Mouse (Mus musculus): Measurements from ENCODE around the gene Mrgpra6. TPM values are rescaled to one million over a fixed set of nuclear protein-coding genes. Genes with fewer than 3 reads are reported as not detected.

Gene Mrgpra6
- polyA plus RNA-seq, 1 experiment, result not detected

DNA sequence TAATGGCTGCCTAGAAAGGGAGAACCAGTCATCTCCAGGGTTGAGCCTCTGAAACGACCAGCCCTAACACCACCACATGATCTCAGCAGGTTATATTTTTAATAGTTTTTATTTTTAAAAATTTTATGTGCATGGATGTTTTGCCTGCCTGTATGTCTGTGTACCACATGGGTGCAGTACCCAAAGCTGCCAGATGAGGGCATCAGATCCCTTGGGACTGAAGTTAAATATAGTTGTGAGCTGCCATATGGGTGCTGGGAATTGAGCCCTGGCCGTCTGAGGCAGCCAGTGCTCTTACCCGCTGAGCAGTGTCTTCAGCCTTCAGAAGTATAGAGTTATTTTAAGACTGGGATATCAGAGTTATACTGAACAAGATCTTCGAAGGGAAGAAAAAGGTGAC, 49.3 kb downstream of the Mrgpra6 start:
- 88% methylated on average over 4 of the region's 4 CpGs for WGBS
- no peak overlapping the region for H3K27ac ChIP-seq (ENCODE audit: insufficient read depth, low read depth, low read length)
- TF ChIP-seq CTCF (IDR thresholded peaks at IDR 0.05; ENCODE audit: insufficient read depth, low read depth, low read length) (no peak), POLR2A (IDR thresholded peaks at IDR 0.05; ENCODE audit: insufficient read depth, low read depth, low read length) (no peak)

DNA sequence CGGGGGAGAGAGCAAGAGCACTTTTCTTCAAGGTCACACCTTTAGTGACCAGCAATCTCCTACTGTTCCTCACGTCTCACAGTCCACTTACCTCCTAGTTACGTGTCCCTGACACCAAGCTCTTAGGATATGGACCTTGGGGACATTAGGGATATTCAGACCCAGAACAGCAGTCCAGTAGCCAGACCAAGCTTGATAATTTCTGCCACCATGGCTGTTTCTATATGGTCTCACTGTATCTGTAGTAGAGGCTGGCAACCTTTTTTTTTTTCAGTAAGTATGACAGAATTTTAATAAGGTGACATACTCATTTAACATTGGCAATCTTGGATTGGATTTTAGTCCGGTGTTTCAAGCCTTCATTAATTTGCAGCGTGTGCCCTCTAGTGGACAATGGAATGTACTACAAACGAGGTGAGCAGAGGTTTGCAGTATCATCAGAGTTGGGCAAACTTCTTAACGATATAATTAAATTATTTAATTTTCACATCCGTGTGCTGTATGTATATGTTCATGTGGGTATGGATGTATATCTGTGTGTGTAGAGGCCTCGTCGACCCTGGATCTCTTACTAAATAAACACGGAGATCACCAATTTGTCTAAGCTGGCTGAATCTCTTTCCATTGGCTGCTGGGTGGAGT, 54.2 kb downstream of the Mrgpra6 start:
- no peak for TF ChIP-seq POLR2A (IDR thresholded peaks at IDR 0.05; ENCODE audit: insufficient read depth, low read depth, low read length)
- Histone ChIP-seq H3K4me3 (ENCODE audit: insufficient read depth, low read depth, low read length) (no peak overlapping the region), H3K4me1 (ENCODE audit: control insufficient read depth, insufficient read depth, low read length) (no peaks in the 10 kb centered on the region), H3K27ac (ENCODE audit: insufficient read depth, low read depth, low read length) (no peak overlapping the region)
- 13% methylated on average over 11 of the region's 11 CpGs for WGBS

More for the DNA sequence above, 49.3 kb downstream of the Mrgpra6 start:
- Histone ChIP-seq H3K4me1 (ENCODE audit: control insufficient read depth, insufficient read depth, low read length) (no peaks in the 10 kb centered on the region), H3K4me3 (ENCODE audit: insufficient read depth, low read depth, low read length) (no peak overlapping the region)

DNA sequence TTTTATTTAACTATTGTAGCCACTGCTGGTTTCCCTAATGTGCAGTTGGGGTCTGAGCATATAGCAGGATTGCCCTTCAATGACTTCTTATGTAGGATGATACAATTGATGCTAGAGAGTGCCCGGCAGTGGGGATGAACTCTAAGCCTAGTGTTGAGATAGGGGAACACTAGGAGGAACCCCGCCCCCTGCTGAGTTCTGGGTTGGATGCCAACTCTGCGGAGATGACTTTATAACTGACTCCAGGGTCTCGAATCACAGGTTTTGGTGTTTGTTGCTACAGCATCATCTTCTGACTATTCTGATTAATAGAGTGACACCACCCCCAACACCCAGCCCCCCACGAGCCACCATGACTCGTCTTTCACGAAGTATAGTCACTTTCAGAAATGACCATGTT, 56.4 kb downstream of the Mrgpra6 start:
- 75% methylated on average over 7 of the region's 7 CpGs for WGBS
- Histone ChIP-seq H3K4me3 (ENCODE audit: insufficient read depth, low read depth, low read length) (no peak overlapping the region), H3K27ac (ENCODE audit: insufficient read depth, low read depth, low read length) (no peak overlapping the region), H3K4me1 (ENCODE audit: control insufficient read depth, insufficient read depth, low read length) (no peaks in the 10 kb centered on the region)
- no peak for TF ChIP-seq POLR2A (IDR thresholded peaks at IDR 0.05; ENCODE audit: insufficient read depth, low read depth, low read length)
- TF ChIP-seq CTCF (IDR thresholded peaks at IDR 0.05; ENCODE audit: insufficient read depth, low read depth, low read length), result no peak

DNA sequence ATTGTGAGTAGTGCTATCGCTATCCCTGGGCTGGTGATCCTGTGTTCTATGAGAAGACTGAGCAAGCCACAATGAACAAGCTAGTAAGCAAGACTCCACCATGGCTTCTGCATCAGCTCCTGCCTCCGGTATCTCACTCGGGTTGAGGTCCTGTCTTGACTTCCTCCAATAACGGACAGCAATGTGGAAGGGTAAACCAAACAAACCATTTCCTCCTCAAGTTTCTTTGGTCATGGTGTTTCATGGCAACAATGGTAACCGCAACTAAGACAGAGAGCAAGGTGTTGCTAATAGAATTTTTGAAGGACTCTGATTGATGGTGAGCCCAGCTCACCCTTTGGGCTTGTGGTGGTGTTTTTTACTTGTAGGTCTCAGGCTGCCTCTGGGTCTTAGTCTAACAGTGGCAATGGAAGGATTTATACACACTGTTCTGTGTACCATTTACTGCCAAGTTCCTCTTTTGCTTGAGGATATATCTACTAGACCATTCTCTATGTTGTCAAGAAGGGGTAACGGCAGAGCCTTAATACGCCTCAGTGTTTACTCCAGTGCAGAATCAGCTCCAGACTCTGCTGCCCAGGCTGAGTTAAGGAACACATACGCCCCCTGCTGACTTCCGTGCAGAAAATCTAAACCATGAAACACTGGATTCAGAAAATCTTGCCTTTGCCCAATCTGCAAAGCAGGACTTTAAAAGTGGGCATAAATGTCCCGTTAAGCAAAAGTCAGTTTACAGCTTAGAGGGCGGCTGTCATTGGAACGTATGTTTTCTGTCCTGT, 58.5 kb downstream of the Mrgpra6 start:
- WGBS, result 53% methylated on average over 12 of the region's 12 CpGs
- TF ChIP-seq POLR2A (IDR thresholded peaks at IDR 0.05; ENCODE audit: insufficient read depth, low read depth, low read length) (no peak), CTCF (IDR thresholded peaks at IDR 0.05; ENCODE audit: insufficient read depth, low read depth, low read length) (no peak)
- Histone ChIP-seq H3K27ac (ENCODE audit: insufficient read depth, low read depth, low read length) (no peak overlapping the region), H3K4me1 (ENCODE audit: control insufficient read depth, insufficient read depth, low read length) (no peaks in the 10 kb centered on the region), H3K4me3 (ENCODE audit: insufficient read depth, low read depth, low read length) (no peak overlapping the region)

DNA sequence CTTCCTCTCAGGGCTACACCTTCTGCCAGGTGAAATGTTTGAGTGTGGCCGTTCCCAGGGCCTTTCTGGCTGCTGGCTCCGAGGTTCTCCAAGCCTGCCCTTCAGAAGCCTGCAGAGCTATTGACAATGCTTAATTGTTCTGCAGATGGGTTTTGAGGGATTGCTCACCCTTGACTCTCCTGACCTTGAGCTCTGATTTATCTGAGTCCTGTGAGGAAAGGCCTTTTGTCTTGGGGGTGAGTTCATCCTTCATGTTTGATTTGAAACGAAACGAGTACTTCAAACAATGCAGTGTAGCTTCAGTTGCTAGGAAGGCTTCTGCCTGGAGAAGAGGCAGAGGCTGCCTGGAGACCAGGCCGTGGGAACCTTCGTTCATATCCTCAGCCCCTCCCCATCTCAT, 60.4 kb downstream of the Mrgpra6 start:
- Histone ChIP-seq H3K4me1 (ENCODE audit: control insufficient read depth, insufficient read depth, low read length) (no peaks in the 10 kb centered on the region), H3K4me3 (ENCODE audit: insufficient read depth, low read depth, low read length) (no peak overlapping the region), H3K27ac (ENCODE audit: insufficient read depth, low read depth, low read length) (no peak overlapping the region)
- 38% methylated on average over 6 of the region's 6 CpGs for WGBS
- TF ChIP-seq CTCF (IDR thresholded peaks at IDR 0.05; ENCODE audit: insufficient read depth, low read depth, low read length), result no peak
- no peak for TF ChIP-seq POLR2A (IDR thresholded peaks at IDR 0.05; ENCODE audit: insufficient read depth, low read depth, low read length)

DNA sequence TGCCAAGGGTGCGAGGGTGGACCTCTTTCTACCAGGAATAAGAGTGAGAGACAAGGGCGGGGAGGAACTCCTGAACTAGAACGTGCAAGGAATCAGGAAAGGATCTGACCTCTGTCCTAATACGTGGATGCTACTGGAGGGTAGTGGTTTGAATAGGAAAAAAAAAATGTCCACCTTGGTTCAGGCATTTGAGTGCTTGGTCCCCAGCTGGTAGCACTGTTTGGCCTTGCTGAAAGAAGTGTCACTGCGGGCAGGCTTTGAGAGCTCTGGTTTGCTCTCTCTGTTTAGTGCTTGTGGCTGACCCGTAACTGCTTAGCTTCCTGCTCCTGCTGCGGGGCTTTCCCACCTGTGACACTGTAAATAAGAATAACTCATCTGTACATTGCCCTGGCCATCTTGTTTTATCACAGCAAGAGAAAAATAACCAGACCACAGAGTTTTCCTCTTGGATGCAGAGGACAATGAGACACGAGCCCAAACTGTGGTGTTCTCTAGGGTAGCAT, 64.8 kb downstream of the Mrgpra6 start:
- 86% methylated on average over 8 of the region's 8 CpGs for WGBS
- no peak overlapping the region for H3K27ac ChIP-seq (ENCODE audit: insufficient read depth, low read depth, low read length)
- peaks cover 8% of the 10 kb centered on the region; the same call in 1 of the 2 replicates for H3K4me1 ChIP-seq (ENCODE audit: control insufficient read depth, insufficient read depth, low read length)
- H3K4me3 ChIP-seq (ENCODE audit: insufficient read depth, low read depth, low read length), result no peak overlapping the region
- TF ChIP-seq CTCF (IDR thresholded peaks at IDR 0.05; ENCODE audit: insufficient read depth, low read depth, low read length) (no peak), POLR2A (IDR thresholded peaks at IDR 0.05; ENCODE audit: insufficient read depth, low read depth, low read length) (no peak)

Other genes starting within 250 kb of the Mrgpra6 start
- gene Uevld, start 246.4 kb downstream of the Mrgpra6 start, polyA plus RNA-seq (2012; ENCODE audit: insufficient read depth, insufficient read length, low replicate concordance, missing spikeins), result not detected in 2 replicates
- not detected in 2 replicates for gene Gm9999, start 221.3 kb downstream of the Mrgpra6 start, polyA plus RNA-seq (2012; ENCODE audit: insufficient read depth, insufficient read length, low replicate concordance, missing spikeins)
- gene Spty2d1, start 196.5 kb downstream of the Mrgpra6 start, polyA plus RNA-seq (2012; ENCODE audit: insufficient read depth, insufficient read length, low replicate concordance, missing spikeins), result not detected in 2 replicates
- gene Tmem86a, start 154.3 kb downstream of the Mrgpra6 start, polyA plus RNA-seq (2012; ENCODE audit: insufficient read depth, insufficient read length, low replicate concordance, missing spikeins), result not detected in 2 replicates
- gene Ptpn5, start 71.2 kb downstream of the Mrgpra6 start, polyA plus RNA-seq (2012; ENCODE audit: insufficient read depth, insufficient read length, low replicate concordance, missing spikeins), result not detected in 2 replicates
- gene Mrgpra9, start 47.9 kb upstream of the Mrgpra6 start, polyA plus RNA-seq (2012; ENCODE audit: insufficient read depth, insufficient read length, low replicate concordance, missing spikeins), result not detected in 2 replicates
- not detected in 2 replicates for gene Mrgpra1, start 149.3 kb upstream of the Mrgpra6 start, polyA plus RNA-seq (2012; ENCODE audit: insufficient read depth, insufficient read length, low replicate concordance, missing spikeins)
- not detected in 2 replicates for gene Mrgpra2a, start 247.2 kb upstream of the Mrgpra6 start, polyA plus RNA-seq (2012; ENCODE audit: insufficient read depth, insufficient read length, low replicate concordance, missing spikeins)